13 mouse cellular contexts compared by ENCODE assay signal in genomic region chr3:95695796-95696195, GRCm38 (mm10). TPM values are rescaled to one million over a fixed set of nuclear protein-coding genes. Genes with fewer than 3 reads are reported as not detected.
DNase-seq lines count a peak whose midpoint lies in the region; ATAC-seq lines count a peak whose summit lies in the region.
"Had no signal": no experiment of that assay in that cellular context is flagged by ENCODE, and none has a peak within 500 bp of the region (broad histone marks: within the 10 kb centered on the region; RNA-seq: fewer than 3 reads in every experiment).

No protein-coding gene starts in this region.

- no peak overlapping the region for H3K9ac ChIP-seq in heart, embryonic 12.5 days
- H3K9ac ChIP-seq in midbrain, embryonic 16.5 days (ENCODE audit: low read depth, low read length), result no peak overlapping the region
- H3K9ac ChIP-seq in limb, embryonic 12.5 days (replicated peaks), result peak overlapping the region; percentile 31; the same call in 1 of the 2 replicates
- H3K9ac ChIP-seq: stomach, embryonic 15.5 days had no signal

- no peaks in the 10 kb centered on the region for H3K27me3 ChIP-seq in heart, embryonic 12.5 days (replicated peaks)
- no peaks in the 10 kb centered on the region for H3K27me3 ChIP-seq in midbrain, embryonic 10.5 days (ENCODE audit: low read depth, poor library complexity, severe bottlenecking)
- no peaks in the 10 kb centered on the region for H3K27me3 ChIP-seq in midbrain, embryonic 16.5 days (ENCODE audit: control insufficient read depth, insufficient read depth, low read depth, low read length)
- no peaks in the 10 kb centered on the region for H3K27me3 ChIP-seq in embryonic facial prominence, embryonic 10.5 days (replicated peaks; ENCODE audit: low read depth, poor library complexity, severe bottlenecking)
- H3K27me3 ChIP-seq in limb, embryonic 12.5 days, result no peaks in the 10 kb centered on the region
- H3K27me3 ChIP-seq: stomach, embryonic 15.5 days had no signal

- no peak overlapping the region for H3K4me2 ChIP-seq in heart, embryonic 12.5 days
- no peak overlapping the region for H3K4me2 ChIP-seq in midbrain, embryonic 16.5 days (ENCODE audit: low read length)
- H3K4me2 ChIP-seq in limb, embryonic 12.5 days, result no peak overlapping the region
- H3K4me2 ChIP-seq: liver, embryonic 11.5 days; stomach, embryonic 15.5 days had no signal

- no peaks in the 10 kb centered on the region for H3K9me3 ChIP-seq in heart, embryonic 12.5 days (replicated peaks)
- H3K9me3 ChIP-seq in midbrain, embryonic 10.5 days (replicated peaks), result no peaks in the 10 kb centered on the region
- no peaks in the 10 kb centered on the region for H3K9me3 ChIP-seq in midbrain, embryonic 16.5 days (replicated peaks; ENCODE audit: control insufficient read depth, low read length, poor library complexity, severe bottlenecking)
- no peaks in the 10 kb centered on the region for H3K9me3 ChIP-seq in embryonic facial prominence, embryonic 10.5 days
- 0 out of 2 replicates have a peak, but pooled peaks cover 4% of the 10 kb centered on the region for H3K9me3 ChIP-seq in limb, embryonic 12.5 days
- H3K9me3 ChIP-seq: stomach, embryonic 15.5 days had no signal

- WGBS in heart, embryonic 12.5 days, result 37% methylated on average over 3 of the region's 3 CpGs
- WGBS in midbrain, embryonic 10.5 days, result 45% methylated on average over 3 of the region's 3 CpGs
- WGBS in midbrain, embryonic 16.5 days, result 49% methylated on average over 3 of the region's 3 CpGs
- 34% methylated on average over 3 of the region's 3 CpGs for WGBS in embryonic facial prominence, embryonic 10.5 days
- WGBS in limb, embryonic 12.5 days, result 43% methylated on average over 3 of the region's 3 CpGs

- no peak for ATAC-seq in heart, embryonic 12.5 days (ENCODE audit: insufficient number of reproducible peaks, low FRiP score)
- no peak for ATAC-seq in midbrain, embryonic 16.5 days
- no peak for ATAC-seq in limb, embryonic 12.5 days (ENCODE audit: insufficient number of reproducible peaks, insufficient read depth, low FRiP score, low TSS enrichment, low read depth)
- ATAC-seq: CD4-positive, CD25-positive, alpha-beta regulatory T cell, adult 4 months had no signal

- H3K4me3 ChIP-seq in heart, embryonic 12.5 days, result no peak overlapping the region
- H3K4me3 ChIP-seq in midbrain, embryonic 10.5 days, result no peak overlapping the region
- no peak overlapping the region for H3K4me3 ChIP-seq in midbrain, embryonic 16.5 days (ENCODE audit: low read depth, low read length)
- no peak overlapping the region for H3K4me3 ChIP-seq in embryonic facial prominence, embryonic 10.5 days
- H3K4me3 ChIP-seq in limb, embryonic 12.5 days (replicated peaks), result no peak overlapping the region
- H3K4me3 ChIP-seq: left cerebral cortex, adult 2 months; stomach, embryonic 15.5 days had no signal

- no peak for DNase-seq in heart, postnatal 10 days
- DNase-seq in midbrain, embryonic 10.5 days (ENCODE audit: low spot score), result no peak
- DNase-seq in embryonic facial prominence, embryonic 10.5 days (ENCODE audit: low spot score), result peak; percentile 63
- DNase-seq in cerebellum, postnatal 4 days (ENCODE audit: low spot score in 2 of 2), result no peak
- DNase-seq: cerebellum, postnatal 14 days; kidney, adult 18-20 months had no signal

- intact Hi-C loops in heart, postnatal 10 days (cut with DNase I), result no loop called here

- H3K27ac ChIP-seq in heart, embryonic 12.5 days (ENCODE audit: poor library complexity, severe bottlenecking), result peak overlapping the region; percentile 84
- peak overlapping the region; percentile 40; the same call in 1 of the 2 replicates for H3K27ac ChIP-seq in midbrain, embryonic 10.5 days (replicated peaks)
- no peak overlapping the region for H3K27ac ChIP-seq in midbrain, embryonic 16.5 days (ENCODE audit: low read length)
- H3K27ac ChIP-seq in embryonic facial prominence, embryonic 10.5 days (replicated peaks), result peak overlapping the region; percentile 74
- no peak overlapping the region for H3K27ac ChIP-seq in limb, embryonic 12.5 days
- H3K27ac ChIP-seq: left cerebral cortex, adult 2 months had no signal

- no peaks in the 10 kb centered on the region for H3K36me3 ChIP-seq in heart, embryonic 12.5 days
- 0 out of 2 replicates have a peak, but pooled peaks cover 6% of the 10 kb centered on the region for H3K36me3 ChIP-seq in midbrain, embryonic 10.5 days
- H3K36me3 ChIP-seq in midbrain, embryonic 16.5 days (ENCODE audit: control insufficient read depth, insufficient read depth, low read length), result no peaks in the 10 kb centered on the region
- H3K36me3 ChIP-seq in embryonic facial prominence, embryonic 10.5 days (replicated peaks), result peaks cover 6% of the 10 kb centered on the region; the same call in 1 of the 2 replicates
- H3K36me3 ChIP-seq in limb, embryonic 12.5 days, result peaks cover 6% of the 10 kb centered on the region; the same call in 1 of the 2 replicates
- H3K36me3 ChIP-seq: stomach, embryonic 15.5 days had no signal

- H3K4me1 ChIP-seq in heart, embryonic 12.5 days (replicated peaks), result peaks cover 55% of the 10 kb centered on the region
- H3K4me1 ChIP-seq in midbrain, embryonic 10.5 days, result peaks cover 43% of the 10 kb centered on the region
- H3K4me1 ChIP-seq in midbrain, embryonic 16.5 days (ENCODE audit: control insufficient read depth, insufficient read depth, low read length), result no peaks in the 10 kb centered on the region
- H3K4me1 ChIP-seq in embryonic facial prominence, embryonic 10.5 days, result peaks cover 49% of the 10 kb centered on the region
- peaks cover 14% of the 10 kb centered on the region; the same call in 1 of the 2 replicates for H3K4me1 ChIP-seq in limb, embryonic 12.5 days (replicated peaks)

RNA-seq across cellular contexts. Expression of gene Adamtsl4, which starts 8.1 kb away (rescaled TPM):
- polyA plus RNA-seq in heart, embryonic 12.5 days (2016; fragmentation: Nextera tagmentation; extraction: Ambion mirVana), result 4.3 and 4.9 TPM in 2 replicates
- total RNA-seq in heart, postnatal 10 days (2021), result 10 to 100 TPM; 32.2 to 37.4 TPM
- polyA plus RNA-seq in midbrain, embryonic 10.5 days (2016; fragmentation: Nextera tagmentation; extraction: Ambion mirVana), result 0.78 and 1.4 TPM in 2 replicates
- polyA plus RNA-seq in midbrain, embryonic 16.5 days (2015; fragmentation: Nextera tagmentation; extraction: Ambion mirVana), result 0.80 and 1.0 TPM in 2 replicates
- polyA plus RNA-seq in embryonic facial prominence, embryonic 10.5 days (2016; fragmentation: Nextera tagmentation; extraction: Ambion mirVana), result 1.00 and 1.6 TPM in 2 replicates
- polyA plus RNA-seq in limb, embryonic 12.5 days (2016; fragmentation: Nextera tagmentation; extraction: Ambion mirVana), result 0.71 and 1.4 TPM in 2 replicates

RNA-seq across cellular contexts. Expression of gene Mcl1, which starts 37.2 kb away (rescaled TPM):
- polyA plus RNA-seq in heart, embryonic 12.5 days (2016; fragmentation: Nextera tagmentation; extraction: Ambion mirVana), result 65.2 and 66.9 TPM in 2 replicates
- 100 to 1,000 TPM; 147 to 161 TPM for total RNA-seq in heart, postnatal 10 days (2021)
- 41.9 and 47.6 TPM in 2 replicates for polyA plus RNA-seq in midbrain, embryonic 10.5 days (2016; fragmentation: Nextera tagmentation; extraction: Ambion mirVana)
- polyA plus RNA-seq in midbrain, embryonic 16.5 days (2015; fragmentation: Nextera tagmentation; extraction: Ambion mirVana), result 37.9 and 43.1 TPM in 2 replicates
- polyA plus RNA-seq in embryonic facial prominence, embryonic 10.5 days (2016; fragmentation: Nextera tagmentation; extraction: Ambion mirVana), result 49.5 and 50.0 TPM in 2 replicates
- 69.9 and 75.7 TPM in 2 replicates for polyA plus RNA-seq in limb, embryonic 12.5 days (2016; fragmentation: Nextera tagmentation; extraction: Ambion mirVana)

RNA-seq across cellular contexts. Expression of gene Ecm1, which starts 43.6 kb away (rescaled TPM):
- 82.4 and 90.1 TPM in 2 replicates for polyA plus RNA-seq in heart, embryonic 12.5 days (2016; fragmentation: Nextera tagmentation; extraction: Ambion mirVana)
- 10 to 100 TPM; 49.2 to 59.2 TPM for total RNA-seq in heart, postnatal 10 days (2021)
- polyA plus RNA-seq in midbrain, embryonic 10.5 days (2016; fragmentation: Nextera tagmentation; extraction: Ambion mirVana), result 18.1 and 19.5 TPM in 2 replicates
- 10.0 and 11.5 TPM in 2 replicates for polyA plus RNA-seq in midbrain, embryonic 16.5 days (2015; fragmentation: Nextera tagmentation; extraction: Ambion mirVana)
- polyA plus RNA-seq in embryonic facial prominence, embryonic 10.5 days (2016; fragmentation: Nextera tagmentation; extraction: Ambion mirVana), result 9.7 and 10.9 TPM in 2 replicates
- 4.1 and 4.4 TPM in 2 replicates for polyA plus RNA-seq in limb, embryonic 12.5 days (2016; fragmentation: Nextera tagmentation; extraction: Ambion mirVana)

Comparison
In these comparisons a context has a peak if more than half of its experiments do, and no peak if none do; other contexts are left out.
1. H3K27ac ChIP-seq: peak in heart, embryonic 12.5 days (single experiment), midbrain, embryonic 10.5 days (single experiment) and embryonic facial prominence, embryonic 10.5 days (single experiment); none in midbrain, embryonic 16.5 days (single experiment) and limb, embryonic 12.5 days (single experiment).